Mouse (Mus musculus): ENCODE data around the gene Slc30a7.
A peak's percentile ranks its signal among the peaks of the same experiment; 100 is the strongest.

Gene Slc30a7

DNA sequence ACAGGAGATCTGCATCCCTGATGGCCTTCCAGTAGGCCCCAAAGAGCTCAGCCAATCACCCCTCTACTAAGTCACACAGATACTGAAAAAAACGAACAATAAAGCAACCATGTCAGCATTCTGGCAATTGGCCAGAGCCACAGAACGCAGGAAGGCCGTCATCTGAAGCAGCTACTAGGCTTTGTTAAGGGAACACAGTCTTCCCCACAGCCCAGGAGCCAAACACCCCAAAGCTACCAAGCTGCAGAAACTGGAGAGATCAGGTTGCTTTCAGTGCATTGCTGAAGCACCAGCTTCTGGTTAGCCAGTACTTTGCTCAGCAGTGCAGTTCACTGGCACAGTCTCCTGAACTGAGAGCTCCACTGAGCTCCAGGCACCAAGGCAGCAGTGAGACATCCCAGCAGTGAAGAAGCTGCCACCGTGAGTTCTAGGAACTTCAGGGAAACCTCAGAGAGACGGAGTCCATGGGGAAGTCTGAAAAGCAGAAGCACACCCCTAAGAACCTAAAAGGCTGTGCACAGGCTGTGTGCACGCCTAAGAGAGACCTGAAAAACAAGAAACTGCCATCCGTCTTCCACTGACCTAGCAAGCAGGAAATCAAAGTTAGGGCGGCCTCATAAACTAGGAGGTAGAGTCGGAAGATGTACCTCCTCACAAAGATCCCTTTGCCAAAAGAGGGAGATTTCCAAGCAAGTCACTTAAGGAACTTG is 21.9 kb downstream of the Slc30a7 start:
- DNase-seq, result peak; percentile 20 to 45

DNA sequence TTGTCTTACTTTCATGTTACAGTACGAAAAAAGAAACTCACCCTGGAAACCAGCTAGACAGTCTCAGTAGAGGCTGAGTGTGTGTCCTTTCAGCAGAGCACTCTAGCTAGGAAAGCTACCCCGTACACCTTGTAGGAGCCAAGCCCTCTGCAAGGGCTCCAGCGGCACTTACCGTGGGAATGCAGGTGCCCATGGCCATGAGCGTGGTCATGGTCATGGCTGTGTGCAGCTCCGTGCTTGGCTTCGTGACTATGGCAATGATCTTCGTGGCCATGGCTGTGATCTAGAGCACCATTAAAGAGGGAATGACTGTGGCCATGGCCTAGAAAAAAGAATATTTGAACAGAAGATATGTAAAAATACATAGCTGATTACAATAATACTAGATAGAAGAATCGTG is 22.6 kb downstream of the Slc30a7 start:
- DNase-seq, result no peak

DNA sequence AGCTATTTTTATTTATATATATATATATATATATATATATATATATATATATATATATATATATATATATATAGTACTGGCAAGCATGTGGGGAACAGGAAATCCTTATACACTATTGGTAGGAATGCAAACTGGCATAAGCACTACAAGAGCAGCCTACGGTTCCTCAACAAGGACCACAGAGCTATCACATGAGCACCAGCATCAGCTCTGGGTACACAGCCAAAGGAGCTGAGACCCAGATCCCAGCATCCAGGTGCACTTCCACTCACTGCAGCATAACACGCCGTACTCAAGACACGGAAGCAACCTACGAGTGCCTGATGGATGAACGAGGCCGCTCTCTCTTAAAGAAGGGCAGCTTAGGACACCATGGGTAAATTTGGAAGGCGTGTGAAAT is 24.0 kb downstream of the Slc30a7 start:
- no peak for DNase-seq

DNA sequence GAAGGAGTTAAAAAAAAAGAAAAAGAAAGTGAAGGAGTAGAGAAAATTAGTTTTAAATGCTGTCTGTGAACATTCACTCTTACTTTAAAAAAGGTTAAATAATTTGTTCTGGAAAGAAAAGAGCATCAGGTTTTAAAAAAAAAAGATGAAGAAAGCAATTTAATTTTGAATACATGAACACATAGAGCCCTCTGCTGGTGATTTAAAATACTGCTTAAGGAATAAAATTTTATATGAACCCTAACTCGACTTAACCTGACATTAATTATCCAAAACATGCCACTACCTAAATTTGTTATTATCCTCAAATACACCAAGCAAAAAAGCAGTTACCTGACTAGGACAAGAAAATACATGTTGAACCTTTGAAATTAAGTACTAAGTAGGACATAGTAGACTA is 28.2 kb downstream of the Slc30a7 start:
- DNase-seq, result no peak

DNA sequence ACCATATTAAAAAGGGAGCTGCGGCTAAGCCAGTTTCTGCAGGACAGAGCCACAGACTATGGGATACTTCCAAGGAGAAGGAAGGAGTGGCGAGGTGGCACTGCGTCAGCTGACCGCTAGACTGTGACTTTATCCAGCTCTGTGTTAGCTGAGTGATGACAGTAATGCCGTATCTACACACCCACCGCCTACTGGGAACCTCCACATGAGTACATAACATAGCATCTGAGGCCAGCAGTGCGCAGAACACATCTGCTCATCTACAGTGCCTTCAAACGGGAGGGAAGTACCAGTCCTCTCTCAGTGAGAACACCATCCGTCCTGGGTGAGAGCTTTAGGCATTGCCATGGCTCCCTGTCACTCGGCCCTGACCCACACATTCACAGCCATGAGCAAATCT is 32.2 kb downstream of the Slc30a7 start:
- no peak for DNase-seq

DNA sequence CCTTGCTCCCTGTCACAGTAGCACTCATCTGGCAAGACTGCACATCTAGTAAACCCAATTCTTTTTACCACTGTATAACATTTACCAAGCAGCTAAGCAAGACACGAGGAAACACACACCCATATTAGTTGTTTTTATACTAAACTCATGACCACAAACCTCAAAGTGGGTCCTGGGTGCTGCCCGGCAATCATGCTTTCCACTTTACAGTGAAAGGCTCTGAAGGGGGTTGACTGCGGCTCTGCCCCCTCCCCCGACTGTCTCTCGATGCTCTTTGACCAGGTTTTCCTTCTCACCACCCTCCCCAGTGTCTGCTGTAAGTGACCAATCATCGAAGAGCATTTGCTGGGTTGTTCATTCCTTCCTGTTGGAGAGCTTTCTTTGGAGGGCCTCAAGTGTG is 33.0 kb downstream of the Slc30a7 start:
- DNase-seq, result no peak

DNA sequence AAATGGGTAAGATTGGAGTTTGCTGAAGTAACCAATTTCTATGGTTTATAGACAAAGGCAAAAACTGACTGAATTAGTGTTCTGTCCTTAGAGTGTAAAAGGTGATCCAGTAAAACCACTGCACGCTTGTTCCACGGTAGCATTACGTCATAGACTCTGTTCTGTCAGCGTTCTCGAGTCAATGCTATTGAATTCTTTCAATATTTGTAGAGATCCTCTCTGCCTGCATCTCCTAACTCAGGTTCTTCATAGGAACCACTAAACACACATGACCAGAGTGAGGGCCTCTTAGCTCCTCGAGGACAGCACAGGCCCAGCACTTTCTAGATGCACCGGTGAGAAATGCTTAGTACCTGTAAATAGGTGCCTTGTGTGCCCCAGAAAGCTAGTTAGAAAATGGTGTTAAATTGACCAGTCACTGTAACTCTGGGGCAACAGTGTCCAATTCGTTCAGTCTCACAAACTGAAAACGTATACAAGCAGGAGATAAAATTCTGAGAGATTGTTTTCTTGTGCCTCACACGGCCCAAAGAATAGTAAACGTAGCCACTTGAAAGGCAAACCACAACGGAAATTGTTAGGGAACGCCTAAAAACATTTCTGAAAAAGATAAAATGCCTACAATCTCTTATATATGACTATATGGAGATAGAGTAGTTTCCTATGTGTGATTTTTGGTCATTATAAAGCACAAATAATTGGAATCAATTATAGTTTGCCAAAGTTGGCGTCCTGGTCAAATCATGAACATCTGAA is 35.1 kb downstream of the Slc30a7 start:
- no peak for DNase-seq

DNA sequence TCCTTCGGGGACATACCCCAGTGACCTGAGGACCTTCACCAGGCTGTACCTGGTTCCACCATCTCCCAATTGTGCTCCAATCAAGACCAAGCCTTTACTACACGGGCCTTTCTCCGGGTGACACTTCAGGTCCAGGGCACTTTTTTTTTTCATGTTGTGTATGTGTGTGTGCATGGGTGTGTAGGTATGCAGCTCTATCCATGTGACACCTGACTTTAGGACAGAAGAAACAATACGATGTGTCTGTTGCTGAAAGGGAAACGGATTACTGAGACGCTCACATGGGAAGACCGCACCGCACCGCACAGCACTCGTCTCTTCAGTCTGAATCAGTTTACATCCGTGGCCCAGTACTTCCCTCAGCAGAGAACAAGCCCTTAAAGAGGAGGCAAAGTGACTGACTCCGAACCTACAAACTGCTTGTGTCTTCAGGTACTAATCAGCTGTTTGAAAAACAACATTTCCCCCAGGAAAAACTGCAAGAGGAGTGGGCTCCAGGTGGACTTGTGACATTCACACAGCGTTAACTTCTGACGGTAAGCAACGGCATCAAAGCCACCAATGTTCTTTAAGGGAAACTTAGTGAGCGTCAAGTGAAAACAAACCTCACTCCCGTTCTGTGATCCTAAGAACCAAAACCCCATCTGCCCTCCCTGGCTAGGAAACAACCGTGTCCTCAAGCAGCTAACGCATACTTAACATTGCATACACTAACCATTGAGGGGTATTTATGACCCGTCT is 36.0 kb downstream of the Slc30a7 start:
- DNase-seq, result no peak

DNA sequence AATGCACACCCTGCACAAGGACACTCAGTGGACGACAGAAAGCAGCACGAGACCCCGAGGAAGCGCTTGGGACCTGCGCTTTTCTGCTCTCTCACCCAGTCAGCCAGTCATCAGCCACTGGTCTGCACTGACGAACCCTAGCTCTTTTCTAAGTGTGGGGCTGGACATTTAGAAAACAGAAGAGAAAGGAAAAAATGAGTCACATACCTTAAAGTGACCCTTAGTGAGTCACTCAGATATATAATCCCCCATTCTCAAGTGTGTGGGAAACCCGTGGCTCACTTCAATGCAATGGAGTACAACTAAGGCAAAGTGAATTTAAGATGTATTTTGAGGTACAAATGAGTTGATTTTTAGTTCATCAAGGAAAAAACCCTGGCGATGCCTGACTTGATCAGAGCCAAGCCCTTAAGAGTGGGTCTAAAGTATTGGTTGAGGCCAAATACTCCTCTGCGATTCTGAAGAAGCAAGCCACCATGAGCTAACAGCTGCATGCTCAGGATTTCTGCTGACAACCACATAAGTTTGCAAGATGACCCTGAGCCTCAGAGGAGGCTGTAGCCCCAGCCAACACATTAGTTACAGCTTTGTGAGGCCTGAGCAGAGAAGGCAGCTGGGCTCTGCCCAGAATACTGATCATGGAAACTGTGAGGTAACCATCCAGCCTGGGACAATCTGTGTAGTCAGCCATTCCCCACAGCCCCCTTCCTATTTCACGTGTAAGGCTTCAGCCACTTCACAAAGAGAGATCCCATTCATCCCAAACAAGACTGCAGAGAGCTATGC is 38.3 kb downstream of the Slc30a7 start:
- DNase-seq, result no peak

DNA sequence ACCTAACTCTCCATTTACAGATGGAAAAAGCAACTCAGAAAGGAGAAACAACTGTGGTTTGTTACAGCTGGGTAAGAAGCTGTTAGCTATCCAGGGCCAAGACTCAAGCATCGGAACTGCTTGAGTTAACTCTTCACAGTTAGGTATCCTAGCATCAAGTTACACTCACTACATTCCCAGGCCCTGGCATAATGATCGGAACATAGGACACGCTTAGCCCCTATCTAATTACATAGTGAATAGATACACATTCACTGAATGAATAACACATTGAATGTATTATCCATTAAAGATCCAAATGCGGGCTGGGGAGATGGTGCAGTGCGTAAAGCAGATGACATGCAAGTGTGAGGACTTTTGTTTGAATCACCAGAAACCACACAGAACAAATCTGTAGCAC is 43.1 kb downstream of the Slc30a7 start:
- no peak for DNase-seq

DNA sequence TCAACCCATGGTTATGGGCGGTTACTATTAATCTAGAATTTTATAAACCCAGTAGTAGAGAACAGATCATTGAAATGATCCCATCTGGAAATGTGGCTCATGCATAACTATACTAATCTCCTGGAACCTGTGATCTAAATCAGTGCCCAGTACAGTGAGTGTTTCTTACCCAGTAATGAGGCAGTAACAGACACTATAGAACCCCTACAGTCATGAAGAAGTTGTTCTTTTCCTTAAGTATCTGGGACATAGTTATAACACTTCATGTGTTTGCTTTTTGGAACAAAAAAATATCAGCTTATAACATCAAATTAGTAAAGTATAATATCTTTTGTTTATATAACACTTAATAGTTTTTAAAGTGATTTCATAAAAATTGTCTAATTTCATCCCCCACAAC is 43.6 kb downstream of the Slc30a7 start:
- no peak for DNase-seq

DNA sequence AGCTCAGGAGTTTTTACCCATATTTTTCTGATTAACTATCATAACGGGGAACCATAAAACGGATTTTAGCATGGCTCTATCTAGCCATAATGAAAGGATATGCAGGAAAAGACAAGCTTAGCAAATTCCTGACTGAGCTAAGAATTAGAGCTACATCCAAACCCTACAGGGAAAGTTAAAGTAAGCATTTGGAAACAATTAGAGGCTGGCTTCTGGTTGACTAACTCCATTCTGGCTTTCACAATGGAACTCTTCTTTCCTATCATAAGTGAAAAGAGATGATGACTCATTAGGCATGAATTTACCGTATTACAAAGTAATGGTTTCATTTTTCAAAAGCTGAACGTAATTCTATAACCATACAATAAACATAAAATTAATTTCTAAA is 45.2 kb downstream of the Slc30a7 start:
- no peak for DNase-seq

DNA sequence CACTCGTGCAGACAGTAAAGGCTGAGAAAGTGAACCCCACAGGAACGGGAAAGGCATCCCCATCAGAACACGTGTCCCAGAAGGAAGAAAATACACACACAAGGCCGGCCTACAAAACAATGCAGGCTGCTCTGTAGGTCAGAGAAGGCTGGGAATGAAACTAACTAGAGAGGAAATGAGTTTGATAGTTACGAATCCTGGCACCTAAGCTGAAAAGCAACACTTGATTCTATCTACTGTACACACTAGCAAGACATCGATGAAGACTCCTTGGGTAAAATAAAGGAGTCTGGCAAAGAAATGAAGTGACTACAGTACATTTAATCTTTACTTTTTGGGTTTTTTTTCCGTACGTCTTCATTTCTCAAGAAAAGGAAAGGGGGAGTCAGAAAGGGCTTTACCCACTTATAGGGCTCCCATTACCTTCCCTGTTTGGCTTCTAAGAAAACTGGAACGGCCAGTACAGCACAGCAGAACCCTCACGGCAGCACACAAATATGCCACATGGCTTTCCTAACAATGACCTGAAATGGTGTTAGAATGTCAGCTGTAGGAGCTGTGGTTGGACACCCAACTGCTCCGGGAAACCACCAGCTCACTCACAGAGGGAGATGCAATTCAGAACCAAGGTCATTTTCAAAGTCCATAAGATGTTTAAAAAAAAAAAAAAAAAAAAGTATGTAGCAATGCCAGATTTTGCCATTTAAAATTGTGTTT is 45.7 kb downstream of the Slc30a7 start:
- DNase-seq, result no peak

DNA sequence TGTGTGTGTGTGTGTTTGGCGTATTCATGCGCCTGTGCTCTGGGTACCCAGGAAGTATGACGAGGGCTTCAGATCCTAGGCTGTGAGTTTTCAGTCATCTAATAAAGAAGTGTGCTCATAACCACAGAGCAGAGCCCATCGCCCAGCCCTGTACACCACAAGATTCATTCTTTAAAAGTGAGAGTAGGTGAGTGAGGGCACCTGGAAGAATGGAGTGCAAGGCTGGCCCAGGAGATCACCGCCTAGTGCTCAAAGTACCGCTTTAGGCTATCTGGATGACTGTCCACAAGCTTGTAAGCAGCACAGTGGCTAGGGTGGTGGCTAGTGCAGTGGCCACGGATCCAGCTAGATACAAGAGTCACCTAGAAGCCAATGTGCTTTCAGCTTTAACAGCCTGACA is 50.0 kb downstream of the Slc30a7 start:
- DNase-seq, result no peak

DNA sequence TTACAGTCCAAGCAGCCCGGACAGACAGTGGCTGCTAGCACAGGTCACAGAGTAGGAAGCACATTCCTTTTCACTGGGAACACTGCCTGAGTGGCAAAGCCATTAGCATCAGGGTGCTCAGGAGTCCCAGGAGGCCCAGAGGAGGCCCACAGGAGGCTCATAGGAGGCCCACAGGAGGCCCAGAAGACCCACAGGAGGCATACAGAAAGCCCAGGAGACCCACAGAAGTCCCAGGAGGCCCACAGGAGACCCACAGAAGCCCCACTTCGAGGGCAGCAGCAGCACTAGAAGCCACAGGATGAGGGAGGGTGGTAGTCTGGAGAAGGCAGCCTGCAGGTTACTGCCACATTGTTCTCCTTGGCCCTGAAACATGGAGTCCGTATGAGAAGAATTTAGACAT is 54.1 kb downstream of the Slc30a7 start:
- DNase-seq, result no peak

DNA sequence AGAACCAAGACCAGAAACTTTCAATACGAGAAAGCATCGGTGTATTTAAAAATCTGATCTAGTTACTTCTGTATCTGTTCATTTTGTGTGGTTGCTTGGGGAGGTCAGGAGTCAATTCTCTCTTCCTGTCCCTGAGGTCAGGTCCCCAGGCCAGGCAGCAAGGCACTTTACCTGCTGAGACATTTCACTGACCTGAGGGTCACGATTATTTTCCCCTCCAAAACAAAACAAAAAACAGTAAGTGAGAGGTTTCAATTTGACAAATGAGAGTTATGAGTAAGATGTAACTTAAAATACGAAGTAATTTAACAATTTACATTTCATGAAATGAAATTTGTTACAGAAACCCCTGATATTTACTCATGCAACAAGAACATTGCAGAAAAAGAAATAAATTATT is 54.9 kb downstream of the Slc30a7 start:
- no peak for DNase-seq

DNA sequence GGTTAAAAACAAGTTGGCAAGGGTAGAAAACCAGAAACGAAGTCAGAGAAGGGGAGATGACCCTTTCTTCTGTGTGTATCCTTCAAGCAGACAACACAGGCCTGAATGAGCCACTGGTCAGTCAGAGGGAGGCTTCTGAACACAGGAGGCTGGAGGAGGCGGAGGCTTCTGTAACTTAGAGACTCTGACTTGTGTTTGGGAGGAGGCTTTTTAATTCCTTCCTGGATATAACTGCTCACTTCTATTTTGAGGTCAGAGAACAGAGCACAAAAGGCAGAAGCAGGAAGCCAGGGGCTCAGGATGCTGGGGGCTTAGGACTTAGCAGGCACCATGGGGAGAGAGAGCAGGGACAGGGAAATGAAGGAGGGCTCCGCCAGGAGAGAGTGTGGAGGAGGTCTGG is 56.0 kb downstream of the Slc30a7 start:
- DNase-seq, result peak; percentile 7 to 18

DNA sequence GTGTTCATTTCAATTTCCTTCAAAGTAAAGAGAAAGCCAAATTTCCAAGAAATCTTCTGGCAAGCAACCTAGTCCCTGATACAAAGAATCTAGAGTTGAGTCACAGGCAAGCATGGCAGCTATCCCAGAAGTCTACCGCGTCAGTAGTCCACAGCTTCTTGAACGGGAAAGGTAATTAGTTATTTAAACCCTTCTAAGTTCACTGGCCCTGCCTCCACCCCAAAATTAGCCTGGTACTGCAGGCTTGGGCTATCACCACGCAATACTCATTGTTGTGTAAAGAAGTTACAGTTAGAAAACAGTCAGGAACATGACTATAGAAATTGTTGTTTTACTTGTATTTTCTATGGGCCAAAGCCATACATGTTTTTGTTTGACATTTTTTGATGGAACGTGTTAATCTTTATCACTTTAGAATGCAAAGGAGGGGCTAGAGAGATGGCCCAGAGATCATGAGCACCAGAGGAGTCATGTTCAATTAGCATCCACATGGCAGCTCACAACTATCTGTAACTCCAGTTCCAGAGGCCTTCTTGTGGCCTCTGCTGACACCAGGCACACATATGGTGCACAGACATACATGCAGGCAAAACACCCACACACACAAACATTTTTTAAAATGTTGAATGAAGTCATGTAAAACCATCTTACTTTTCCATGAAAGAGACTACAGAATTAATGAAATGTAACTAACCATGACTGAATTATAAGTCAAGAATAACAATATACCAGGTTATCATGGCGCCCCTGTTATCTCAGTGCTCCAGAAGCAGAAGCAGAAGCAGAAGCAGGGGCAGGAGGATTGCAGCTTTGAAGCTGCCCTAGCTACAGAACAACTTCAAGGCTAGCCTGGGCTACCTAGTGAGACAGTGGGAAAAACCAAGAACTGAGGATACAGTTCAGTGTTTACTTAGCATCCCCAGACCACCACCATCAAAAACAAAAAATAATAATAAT is 57.0 kb downstream of the Slc30a7 start:
- DNase-seq, result no peak

DNA sequence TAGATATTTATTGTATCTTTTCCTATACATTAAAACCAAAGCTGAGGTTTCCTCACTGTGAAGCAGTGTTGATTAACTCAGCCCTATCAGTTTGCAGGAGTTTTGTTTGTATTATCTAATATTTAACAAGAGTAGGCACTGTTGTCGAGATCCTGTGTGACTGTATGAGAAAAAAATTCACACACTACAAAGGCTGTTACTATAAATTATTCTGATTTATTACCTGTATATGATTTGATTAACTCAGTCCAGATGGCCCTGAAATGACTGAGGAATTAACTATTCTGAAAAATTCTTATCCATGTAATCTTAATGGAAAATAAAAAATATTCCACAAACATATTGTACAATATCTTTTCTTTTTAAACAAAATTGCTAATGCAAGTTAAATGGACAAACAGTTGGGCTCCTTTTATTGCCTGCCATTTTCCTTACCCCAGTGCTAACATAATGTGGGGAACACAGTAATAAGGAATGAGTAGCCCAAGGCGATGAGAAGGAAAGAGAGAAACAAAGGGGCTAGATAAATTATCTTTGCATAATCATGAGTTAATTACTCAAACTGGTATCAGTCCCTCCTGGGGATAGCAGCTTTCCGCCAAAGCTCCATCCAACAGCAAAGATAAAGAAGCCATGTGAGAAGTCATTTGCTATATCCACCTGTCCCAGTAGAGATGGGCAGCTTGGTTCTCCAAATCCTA is 57.8 kb downstream of the Slc30a7 start:
- no peak for DNase-seq

DNA sequence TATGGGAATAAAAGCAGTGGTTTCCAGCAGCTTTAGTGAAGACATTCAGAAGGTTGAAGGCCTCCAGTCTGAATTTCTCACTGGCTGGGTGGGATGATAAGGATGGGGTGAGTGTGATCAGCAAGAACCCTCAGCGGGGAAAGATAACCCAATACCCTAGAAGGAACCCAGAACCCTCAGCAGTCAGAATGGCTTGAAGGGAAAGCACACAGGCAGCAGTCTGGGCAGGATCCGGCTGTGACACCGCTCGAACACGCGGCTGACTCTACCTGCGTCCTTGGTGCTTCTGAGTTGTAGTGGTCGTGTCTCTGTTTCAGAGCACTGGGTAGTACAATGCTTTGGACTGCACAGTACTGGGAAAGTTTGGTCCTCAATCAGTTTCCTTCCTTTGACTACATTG is 60.9 kb downstream of the Slc30a7 start:
- no peak for DNase-seq

DNA sequence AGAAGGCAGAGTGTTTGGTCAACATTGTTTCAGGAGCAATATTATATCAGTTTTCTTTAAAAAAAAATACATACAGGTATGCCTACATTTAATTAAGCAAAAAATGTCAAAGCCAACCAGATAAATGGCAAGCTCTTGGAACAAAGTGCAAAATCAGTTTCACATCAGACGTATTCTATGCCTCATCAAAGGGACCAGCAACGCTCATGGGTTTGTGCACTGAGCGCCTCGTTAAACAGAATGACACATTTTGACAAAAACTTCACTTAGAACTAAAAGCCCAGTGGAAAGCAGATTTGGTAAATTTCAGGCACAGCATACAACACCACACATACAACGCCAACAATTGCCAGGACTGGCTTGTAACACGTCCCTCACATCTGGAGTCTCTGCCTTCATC is 62.8 kb downstream of the Slc30a7 start:
- DNase-seq, result no peak
